Mouse (Mus musculus): Measurements from ENCODE around the gene Tmbim1.
"Not testable (repeated sequence)": the region's sequence is repeated elsewhere in the genome, so short reads cannot be mapped to it uniquely, and the experiment has no call there.

Tmbim1 gene

DNA sequence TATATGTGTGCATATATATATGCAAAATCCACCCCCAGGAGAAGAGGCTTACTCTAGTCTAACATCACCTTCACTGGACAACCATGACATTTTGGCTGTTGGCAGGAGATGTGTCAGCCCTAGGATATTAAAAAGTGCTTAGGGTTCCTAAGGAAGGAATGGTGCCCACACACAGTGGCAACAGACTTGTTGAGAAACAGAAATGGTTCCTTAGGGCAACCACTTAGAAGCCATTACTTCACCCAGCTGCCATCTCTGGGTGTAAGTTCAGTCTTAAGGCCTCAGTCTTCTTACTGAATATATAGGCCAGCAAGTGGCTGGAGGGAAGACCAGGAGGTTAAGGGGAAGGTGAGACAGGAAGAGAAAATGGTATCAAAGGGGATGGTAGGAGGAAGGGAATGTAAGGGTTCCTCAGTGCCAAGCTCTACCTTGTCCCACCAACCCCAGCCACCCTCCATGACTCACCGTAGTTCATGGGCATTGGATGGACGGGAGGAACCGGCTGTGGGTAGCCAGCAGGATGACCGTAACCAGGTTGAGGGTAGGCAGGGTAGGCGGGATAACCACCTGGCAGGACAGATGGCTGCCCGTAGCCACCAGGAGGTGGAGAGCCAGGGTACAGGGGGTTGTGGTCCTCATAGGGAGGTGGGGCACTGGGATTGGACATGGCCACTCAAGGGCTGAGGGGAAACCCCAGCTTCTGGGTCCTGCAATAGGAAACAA, 10.5 kb downstream of the Tmbim1 start:
- DNase-seq (ENCODE audit: low spot score), result no peak

GRCm38 (mm10) chr1:74294090-74294643, 11.3 kb downstream of the Tmbim1 start:
- no peak for DNase-seq (ENCODE audit: low spot score)

DNA sequence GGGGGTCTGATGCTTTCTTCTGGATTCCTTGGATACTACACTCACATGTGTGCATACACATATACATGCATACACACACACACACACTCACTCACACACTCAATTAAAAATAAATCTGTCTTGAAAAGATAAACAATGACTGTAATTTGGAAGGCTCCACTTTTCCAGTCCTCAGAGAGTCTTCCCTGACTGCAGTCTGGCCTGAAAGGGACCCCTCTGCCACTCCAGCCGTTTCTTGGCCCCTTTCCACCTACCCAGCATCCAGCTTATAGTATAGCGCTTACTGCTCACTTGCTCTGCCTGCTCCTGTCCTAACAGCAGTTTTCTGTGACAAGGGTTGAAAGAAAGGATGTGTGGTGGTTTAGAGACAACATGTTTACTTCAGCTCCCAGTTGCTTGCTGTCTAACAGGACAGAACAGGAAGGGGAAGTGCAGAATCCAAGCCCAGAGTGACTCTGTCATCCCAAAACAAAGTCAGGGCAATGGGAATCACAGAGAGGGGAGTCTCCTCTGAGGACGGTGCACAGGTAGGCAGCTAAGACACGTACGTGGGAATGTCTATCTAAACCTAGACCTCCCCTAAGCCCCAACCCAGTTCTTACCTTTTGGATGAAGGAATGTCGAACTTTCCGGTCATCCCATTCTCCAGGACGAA, 12.0 kb downstream of the Tmbim1 start:
- no peak for DNase-seq (ENCODE audit: low spot score)

DNA sequence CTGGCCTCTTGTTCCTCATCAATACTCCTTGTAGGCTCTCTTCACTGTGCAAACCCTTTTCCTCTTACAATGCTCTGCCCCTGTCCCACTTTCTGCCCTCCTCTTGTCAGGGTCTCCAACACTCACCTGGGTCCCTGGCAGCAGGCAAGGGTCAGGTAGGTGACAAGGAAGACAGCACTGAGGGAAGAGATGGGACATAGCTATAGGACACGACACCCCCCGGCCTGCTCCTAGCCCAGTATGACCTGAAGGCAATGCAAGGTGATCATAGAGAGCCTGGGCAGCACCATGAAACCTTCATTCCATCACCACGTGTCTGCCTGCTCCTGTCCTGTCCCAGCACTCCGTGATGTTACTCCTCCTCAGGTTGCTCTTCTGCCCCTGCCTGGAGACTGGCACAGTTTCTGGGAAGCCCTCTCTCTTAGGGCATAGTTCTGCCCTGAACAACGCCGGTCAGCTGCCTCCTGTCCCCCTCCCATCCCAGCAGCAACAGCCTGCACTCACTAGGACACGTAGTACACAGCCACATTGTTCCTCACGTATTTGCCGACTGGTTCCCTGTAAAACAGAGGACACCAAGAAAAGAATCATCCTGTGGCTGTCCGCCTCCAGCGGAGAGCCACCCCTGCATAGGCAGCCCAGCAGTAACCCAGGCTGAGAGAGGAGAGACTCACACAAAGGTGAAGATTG, 12.9 kb downstream of the Tmbim1 start:
- no peak for DNase-seq (ENCODE audit: low spot score)

DNA sequence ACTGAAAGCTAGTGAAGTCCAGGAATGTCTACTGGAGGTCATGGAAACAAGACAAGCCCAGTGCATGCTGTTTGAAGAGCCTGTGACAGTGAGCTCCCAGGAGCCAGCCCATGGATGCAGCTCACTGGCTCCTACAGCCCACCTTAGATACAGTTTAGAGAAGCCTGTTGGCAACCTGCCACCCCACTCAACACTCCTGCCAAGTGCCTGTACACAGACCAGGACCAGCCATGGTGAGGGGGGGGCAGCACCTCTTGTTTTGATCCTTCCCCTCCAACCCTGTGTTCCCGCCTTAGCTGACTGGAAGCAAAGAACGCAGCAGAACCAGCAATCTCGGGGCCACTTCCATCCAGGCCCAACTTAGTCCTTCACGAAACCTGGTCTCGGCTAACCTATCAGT, 15.3 kb downstream of the Tmbim1 start:
- DNase-seq (ENCODE audit: low spot score), result no peak

- no peak for DNase-seq (ENCODE audit: low spot score)
Measured at GRCm38 (mm10) chr1:74289740-74290139, 15.7 kb downstream of the Tmbim1 start.

DNA sequence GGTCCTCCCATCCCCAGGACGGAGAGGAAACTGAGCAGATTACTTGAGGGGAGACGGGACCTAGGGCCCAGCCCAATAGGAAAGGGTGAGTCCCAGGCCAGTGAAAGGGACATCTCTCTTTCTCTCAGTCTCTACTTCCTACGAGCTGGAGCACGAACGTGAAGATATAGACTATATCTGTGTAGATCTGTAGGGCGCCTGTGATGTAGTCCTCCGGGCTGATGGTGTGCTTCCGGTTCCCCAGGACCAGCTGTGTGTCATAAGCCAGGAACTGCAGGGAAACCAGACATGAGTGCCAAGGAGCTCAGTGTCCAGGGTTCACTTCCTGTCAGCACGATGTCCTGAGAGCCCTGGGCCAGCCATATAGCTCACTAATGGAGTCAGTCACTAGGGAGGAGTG, 16.2 kb downstream of the Tmbim1 start:
- no peak for DNase-seq (ENCODE audit: low spot score)

DNA sequence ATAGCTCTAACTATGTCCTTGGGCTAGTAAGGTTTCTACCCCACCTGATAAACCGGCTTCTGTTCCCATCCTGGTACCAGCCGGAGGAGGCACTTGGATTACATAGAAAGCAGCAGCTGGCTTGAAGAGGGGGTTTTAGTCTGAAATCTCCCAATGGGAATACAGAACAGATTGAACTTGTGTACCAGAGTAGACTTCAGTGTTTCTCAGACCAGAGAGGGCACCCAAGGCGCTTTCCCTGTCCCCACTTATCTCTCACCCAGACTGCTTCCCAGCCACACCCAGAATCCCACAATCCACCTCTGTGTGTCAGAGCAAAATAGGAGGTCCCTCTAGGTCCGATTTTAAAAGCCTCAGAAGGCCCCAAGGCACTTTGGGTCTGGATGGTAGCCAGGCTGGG, 17.1 kb downstream of the Tmbim1 start:
- DNase-seq (ENCODE audit: low spot score), result no peak

GRCm38 (mm10) chr1:74286869-74287607, 18.4 kb downstream of the Tmbim1 start:
- not testable (repeated sequence) for DNase-seq (ENCODE audit: low spot score)

GRCm38 (mm10) chr1:74285212-74286010, 20.0 kb downstream of the Tmbim1 start:
- DNase-seq (ENCODE audit: low spot score), result no peak

DNA sequence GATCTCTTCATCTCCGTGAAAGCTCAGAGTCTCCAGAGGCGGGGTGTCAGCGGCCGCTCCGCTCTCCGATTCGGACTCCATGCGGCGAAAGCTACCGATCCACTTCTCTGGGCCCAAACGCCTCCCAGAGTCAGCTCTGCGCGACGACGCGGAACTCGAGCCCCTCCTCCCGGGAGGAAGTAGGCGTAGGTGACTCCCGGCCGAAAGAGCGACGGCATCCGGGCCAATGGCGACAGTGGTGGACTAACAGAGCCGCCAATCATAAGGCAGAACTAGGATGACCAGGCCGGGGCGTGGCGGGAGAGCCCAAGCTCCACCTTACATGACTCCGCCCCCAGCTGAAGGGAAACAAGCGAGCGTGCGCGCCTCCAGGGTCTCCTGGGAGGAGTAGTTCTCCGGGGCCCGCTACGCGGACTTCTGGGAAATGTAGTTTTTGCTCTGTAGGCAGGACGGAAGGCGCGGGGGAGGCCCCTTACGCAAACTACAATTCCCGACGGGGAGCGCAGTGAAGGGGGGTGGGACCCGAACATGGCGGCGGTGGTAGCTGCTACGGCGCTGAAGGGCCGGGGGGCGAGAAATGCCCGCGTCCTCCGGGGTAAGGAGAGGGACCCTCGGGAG, 20.8 kb downstream of the Tmbim1 start, which contains the start of the genes Aamp and Pnkd:
TSS of gene Aamp (minus strand) at position 196 of the 618 bp plus-strand sequence.
TSS of gene Pnkd (plus strand) at position 388 of the 618 bp plus-strand sequence.
- peak; percentile 100 for DNase-seq (ENCODE audit: low spot score)

DNA sequence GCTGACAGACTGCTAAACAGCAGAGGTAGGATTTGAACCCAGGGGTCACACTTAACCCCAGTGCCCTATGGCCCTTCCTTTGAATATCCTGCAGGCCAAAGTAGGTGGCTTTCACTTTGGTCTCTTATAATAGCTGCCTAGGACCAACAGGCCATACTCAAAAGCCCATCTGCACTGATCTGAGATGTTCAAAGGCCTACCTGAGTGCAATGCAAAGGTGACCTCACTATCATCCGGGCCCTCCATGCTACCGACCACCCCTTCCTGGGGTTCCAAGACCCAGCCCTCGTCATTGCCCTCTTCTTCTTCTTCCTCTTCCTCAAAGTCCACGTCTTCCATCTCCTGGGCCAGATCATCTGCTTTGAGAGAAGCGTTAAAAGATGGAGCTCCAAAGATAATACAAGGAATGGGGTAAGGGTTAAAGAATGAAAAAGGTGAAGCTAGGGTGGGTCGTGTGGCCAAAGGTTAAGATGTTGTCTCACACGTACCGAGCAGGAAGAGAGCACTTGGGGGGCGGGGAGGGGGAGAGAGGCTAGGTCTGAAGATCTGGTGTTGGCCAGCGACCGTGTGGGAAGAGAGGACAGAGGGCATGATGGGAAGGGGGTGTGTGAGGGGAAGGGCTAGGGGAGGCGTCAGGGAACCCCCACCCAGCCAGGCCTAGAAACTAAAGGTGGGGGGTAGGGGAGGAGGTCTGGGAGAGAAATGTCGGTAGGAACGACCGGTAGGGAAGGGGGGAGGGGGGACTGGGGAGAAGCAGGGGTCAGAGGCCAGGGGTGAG, 21.5 kb downstream of the Tmbim1 start:
- no peak for DNase-seq (ENCODE audit: low spot score)

DNA sequence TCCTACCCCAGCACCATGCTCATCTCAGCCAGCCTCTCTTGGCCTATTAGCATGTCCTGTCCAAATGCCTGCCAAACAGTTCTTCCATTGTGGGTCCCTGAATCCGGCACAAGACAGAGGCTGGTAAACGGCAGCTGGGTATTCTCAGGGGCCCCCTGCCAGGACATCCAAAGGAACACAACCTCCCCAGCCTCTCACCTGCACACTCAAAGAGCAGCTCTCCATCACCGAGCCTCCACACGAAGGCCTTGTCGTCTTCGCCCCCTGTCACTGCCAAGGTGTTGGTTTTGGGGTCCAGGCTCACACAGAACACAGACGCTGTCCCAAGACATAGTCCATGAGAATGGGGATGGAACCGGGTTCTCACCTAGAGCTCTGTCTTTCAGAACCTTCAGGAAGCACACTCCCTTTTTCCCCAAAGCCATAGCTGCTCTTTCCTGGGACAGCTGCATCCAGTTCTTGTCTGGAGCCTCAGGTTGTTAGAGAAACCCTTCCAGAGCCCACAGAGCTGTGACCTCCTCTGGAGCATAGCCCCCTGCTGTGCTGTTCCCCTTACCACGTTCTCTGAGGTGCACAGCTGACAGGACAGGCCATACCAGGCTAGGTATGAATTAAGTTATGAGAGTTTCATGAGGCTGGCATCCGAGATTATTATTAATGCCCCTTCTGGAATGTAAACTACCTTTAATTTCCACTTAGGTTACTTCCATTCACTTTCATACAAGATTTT, 22.4 kb downstream of the Tmbim1 start:
- no peak for DNase-seq (ENCODE audit: low spot score)

- no peak for DNase-seq (ENCODE audit: low spot score)
Measured at GRCm38 (mm10) chr1:74281886-74282285, 23.5 kb downstream of the Tmbim1 start.

DNA sequence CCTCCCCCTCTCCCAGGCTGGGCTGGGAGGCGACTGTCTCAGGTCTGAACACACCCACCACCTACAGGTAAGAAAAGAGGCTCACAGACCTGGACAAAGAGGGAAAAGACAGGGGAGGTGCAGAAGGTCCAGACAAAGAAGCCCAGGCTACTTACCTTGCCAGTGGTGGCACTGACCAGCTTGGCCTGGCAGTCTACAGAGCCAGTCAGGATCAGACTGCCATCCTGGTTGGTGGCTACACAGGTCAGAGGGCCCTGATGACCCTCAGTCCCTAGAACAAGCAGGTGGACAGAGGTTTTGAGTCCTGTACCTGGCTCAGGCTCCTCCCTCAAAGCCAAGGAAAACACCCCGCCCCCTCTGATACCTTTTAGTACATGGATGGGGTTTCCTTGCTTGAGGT, 24.1 kb downstream of the Tmbim1 start:
- no peak for DNase-seq (ENCODE audit: low spot score)

DNA sequence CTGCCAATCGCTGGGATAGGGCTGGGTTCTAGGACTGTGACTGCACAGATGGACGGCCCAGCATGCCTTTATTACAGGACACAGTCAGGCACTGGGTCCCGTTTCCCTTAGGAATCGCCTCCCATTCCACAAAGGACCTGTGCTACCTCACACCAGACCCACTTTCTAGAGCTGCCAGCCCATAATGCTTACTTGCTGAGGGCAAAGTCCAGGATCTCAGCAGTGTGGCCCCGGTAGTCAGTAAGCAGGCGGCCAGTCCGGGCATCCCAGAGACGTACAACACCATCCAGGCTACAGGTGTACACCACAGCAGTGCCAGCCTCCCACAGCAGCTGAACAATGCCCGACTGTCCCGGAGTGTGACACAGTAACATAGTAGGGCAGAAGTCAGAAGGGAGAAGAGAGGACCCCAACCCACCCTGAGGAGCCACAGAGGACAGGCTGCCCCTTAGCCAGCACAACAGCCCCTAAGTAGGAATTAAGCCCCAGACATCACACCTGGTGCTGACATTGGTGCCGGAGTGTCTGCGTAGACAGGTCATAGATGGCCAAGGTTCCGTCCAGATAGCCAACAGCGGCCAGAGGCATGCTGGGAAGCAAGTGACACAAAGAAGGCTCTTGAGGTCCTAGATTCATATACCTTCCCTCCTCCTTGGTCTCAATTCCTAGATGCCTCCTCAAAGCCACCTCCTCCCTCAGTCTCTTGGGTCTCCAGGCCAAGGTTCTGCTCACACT, 24.7 kb downstream of the Tmbim1 start:
- no peak for DNase-seq (ENCODE audit: low spot score)

- DNase-seq (ENCODE audit: low spot score), result no peak
Measured at GRCm38 (mm10) chr1:74278988-74279387, 26.4 kb downstream of the Tmbim1 start.

- DNase-seq (ENCODE audit: low spot score), result no peak
Measured at GRCm38 (mm10) chr1:74278538-74278937, 26.9 kb downstream of the Tmbim1 start, which contains the start of gene Gpbar1. TSS of gene Gpbar1 (plus strand) at chr1:74278550.

Measured in lung, postnatal 25 days (tissue).